Mouse (Mus musculus): ENCODE data around the gene Lrit3.
"Not testable (repeated sequence)": the region's sequence is repeated elsewhere in the genome, so short reads cannot be mapped to it uniquely, and the experiment has no call there.

Lrit3 gene

GRCm38 (mm10) chr3:129771210-129771609 lies 32.6 kb downstream of the Lrit3 start:
- no peak for DNase-seq (ENCODE audit: low spot score in 2 of 2)

DNA sequence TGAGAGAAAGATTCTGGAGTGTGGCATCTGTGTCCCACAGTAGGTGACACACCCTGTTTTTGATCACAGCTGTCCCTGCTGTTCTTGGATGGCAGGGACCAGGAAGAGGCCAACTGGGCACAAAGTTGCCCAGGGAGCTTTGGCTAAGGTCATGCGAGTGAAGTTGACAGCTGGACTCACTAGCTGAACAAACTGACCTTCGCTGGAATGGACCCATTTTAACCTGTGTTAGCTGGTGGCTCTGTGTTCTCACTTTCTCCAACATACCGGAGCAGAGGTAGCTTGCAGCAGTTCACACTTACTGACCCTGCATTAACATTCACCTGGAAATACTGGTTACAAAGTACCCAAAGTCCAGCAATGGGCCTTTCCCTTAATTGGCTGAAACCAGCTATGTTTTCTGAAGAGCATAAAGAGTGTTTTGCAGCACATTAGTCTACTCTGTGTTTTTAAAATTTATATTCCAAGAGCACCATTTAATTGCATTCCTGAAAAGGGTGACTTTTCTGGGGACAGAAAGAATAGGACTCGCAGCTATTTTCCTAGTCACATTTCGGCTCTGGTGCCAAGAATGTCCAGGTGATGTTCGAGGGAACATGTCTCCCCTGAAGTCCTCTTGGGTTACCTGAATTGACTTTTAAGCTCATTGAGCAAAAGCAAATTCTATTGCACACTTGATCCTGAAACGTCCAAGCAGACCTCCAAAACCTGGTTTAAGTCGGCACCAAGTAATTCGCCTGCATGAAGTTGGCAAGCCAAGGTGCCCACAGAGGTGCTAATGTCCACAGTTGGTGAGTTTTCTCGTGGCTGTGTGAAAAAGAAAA lies 36.6 kb downstream of the Lrit3 start:
- DNase-seq (ENCODE audit: low spot score in 2 of 2) = no peak

- no peak for DNase-seq (ENCODE audit: low spot score in 2 of 2)
Observed at GRCm38 (mm10) chr3:129766106-129766505, 37.7 kb downstream of the Lrit3 start.

GRCm38 (mm10) chr3:129757599-129757998 lies 46.2 kb downstream of the Lrit3 start:
- DNase-seq (ENCODE audit: low spot score in 2 of 2) = not testable (repeated sequence)

DNA sequence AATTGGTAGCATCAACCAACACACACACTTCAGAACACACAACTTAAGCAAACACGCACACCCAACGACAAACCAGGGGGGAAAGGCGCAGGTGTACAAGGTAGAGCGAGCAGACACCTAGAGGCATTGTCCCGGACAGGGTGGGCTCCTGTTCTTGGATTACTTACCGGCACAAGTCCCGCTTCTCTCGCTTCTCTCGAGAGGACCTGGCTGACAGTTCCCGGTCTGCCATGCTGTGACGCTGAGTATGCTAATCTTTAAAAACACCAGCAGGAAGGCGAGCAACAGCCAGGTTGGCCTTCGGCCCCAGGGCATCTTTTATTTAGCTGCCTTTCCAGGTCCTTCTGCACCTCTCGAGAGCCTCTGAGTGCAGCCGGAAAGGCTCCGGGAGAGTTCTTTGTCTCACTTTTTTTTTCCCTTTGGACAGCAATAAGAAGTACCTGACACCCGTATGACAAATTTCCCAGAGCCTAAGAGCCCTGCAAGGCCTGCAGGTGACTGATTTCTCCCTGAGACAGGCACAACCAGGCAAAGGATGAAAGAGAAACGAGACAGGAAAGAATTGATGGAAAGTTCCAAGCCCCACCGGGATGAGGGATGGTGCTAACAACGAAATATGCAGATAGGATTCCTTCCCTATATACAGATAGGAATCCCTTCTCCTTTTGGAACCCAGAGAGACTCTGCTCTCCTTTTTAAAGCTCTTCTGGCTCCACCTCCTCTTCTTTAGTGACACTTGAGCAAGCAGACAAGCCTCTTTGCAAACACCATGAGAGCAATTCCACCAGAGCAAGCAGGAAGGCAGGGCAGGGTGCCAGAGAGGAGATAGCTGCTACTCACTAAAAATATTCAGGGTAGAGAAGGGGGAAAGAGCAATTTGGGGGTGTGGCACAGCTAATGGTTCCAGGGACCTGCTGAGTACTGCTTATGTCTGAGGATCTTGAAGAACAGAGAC lies 48.9 kb downstream of the Lrit3 start, which contains the start of gene Egf:
Egf (minus strand) TSS at position 667 of the 955 bp plus-strand sequence.
- DNase-seq (ENCODE audit: low spot score in 2 of 2) = no peak

DNA sequence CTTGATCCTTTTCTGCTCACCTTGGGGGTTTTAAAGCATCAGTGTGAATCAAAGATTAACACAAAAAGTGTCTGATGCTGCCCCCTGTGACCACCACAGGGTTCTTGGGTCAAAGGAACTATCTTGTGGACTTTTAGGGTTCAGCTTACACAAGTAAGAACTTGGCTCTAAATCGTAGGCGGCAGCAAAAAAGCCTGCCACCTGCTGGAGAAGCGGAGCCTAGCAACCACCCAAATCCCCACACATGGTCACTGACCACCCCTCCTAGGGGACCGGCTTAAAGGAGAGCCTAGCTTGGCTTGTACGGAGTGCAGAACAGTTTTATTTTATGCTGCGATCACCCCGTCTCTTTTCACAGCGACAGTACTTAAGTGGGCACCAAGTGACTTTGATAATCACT lies 59.0 kb downstream of the Lrit3 start:
- DNase-seq (ENCODE audit: low spot score in 2 of 2) = peak; percentile 7 to 9

- no peak for DNase-seq (ENCODE audit: low spot score in 2 of 2)
Observed at GRCm38 (mm10) chr3:129742781-129743180, 61.0 kb downstream of the Lrit3 start.

- no peak for DNase-seq (ENCODE audit: low spot score in 2 of 2)
Observed at GRCm38 (mm10) chr3:129738291-129739183, 65.3 kb downstream of the Lrit3 start.
